Mouse (Mus musculus): ENCODE results near the gene Aqp9.

- no peak for TF ChIP-seq FOSL1 (IDR thresholded peaks at IDR 0.05; ENCODE audit: insufficient read depth, low read length, poor library complexity, severe bottlenecking)
- no peak for TF ChIP-seq CTCF (IDR thresholded peaks at IDR 0.05; ENCODE audit: control insufficient read depth, insufficient read depth, insufficient read length)
Observed at GRCm38 (mm10) chr9:71066491-71066890, 102.0 kb downstream of the Aqp9 start.
